Mouse (Mus musculus): ENCODE measurements around the gene Padi2.
A peak's percentile ranks its signal among the peaks of the same experiment; 100 is the strongest.

Gene Padi2

DNA sequence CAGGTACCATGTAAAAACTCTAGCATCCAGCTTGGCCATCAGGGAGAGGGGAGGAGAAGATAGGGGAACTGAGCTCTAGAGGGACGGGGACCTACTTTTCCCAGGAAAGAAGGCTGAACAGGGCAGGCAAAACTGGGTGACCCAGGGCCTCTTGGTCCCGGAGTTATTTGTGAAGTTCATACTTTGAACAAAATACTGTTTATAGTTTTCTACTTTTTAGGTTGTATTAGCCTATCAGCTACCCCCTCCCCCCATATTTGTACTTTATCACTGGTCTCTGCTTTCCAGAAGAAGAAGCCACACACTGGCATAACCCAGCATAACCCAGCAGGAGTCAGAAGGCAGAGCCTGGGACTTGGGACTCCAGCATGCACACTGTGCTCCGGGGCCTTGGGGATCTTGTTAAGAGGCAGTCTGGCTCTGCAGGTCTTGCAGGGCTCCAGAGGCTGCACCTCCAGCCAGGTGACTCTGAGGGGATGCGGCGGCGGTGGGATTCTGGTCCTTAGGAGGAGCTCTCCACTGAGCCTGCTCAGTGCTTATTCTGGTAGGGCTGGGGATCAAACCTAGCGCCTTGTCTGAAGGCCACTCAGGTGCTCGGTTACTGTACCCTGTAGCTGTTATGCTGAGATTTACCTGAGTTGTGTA is 25.0 kb upstream of the Padi2 start:
- DNase-seq (ENCODE audit: low read depth, low spot score) = no peak

GRCm38 (mm10) chr4:140881771-140882170 is 24.4 kb upstream of the Padi2 start:
- no peak for DNase-seq (ENCODE audit: low read depth, low spot score)

DNA sequence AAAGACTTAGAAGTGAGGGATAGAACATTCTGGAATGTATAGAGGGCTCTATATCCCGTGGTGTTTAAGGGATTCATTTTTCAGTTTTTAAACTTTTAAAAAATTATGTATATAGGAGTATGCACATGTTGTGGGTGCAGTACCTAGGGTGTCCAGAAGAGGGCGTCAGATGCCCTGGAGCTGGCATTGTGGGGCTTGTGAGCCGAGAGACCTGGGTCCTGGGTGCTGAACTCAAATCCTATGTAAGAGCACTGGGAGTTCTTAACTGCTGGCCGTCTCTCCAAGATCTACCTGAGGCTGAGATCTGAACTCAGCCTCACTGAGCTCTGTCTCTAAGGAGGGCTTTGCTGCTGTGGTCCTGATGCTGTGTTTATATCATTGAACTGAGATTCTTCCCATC is 23.8 kb upstream of the Padi2 start:
- no peak for DNase-seq (ENCODE audit: low read depth, low spot score)

DNA sequence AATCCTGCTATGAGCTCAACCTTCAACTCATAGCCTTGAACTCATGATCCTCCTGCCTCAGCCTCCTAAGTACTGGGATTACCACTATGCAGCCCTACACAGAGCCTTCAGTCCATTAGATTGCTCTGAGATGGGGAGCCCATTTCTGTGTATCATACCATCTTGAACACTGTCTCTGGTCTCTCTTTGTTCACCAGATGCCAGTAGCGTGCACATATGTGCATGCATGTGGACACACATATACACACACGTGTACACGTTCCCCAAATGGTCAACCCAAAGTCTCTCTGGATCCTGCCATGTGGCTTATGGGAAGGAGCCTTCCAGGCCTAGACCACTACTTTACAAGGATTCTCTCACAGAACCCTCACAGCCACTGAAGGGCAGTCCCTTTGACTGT is 23.2 kb upstream of the Padi2 start:
- no peak for DNase-seq (ENCODE audit: low read depth, low spot score)

DNA sequence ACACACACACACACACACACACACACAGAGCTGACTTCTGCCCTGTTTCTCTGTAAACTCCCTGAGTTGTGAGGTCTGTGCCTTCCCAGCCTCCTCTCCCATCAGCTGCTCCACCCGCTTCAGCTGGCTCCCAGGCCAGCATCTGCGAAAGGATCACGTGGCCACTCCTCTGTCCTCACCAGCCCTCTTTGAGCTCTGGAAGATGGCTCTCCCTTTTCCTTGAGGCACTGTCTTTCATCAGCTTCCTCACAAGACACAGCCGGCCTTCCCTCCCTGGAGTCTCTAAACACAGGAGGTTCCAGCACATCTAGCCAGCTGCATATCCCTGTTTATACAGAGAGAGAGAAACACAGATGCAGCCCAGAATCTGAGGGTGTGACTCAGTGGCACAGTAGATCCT is 22.3 kb upstream of the Padi2 start:
- DNase-seq (ENCODE audit: low read depth, low spot score) = peak; percentile 23

DNA sequence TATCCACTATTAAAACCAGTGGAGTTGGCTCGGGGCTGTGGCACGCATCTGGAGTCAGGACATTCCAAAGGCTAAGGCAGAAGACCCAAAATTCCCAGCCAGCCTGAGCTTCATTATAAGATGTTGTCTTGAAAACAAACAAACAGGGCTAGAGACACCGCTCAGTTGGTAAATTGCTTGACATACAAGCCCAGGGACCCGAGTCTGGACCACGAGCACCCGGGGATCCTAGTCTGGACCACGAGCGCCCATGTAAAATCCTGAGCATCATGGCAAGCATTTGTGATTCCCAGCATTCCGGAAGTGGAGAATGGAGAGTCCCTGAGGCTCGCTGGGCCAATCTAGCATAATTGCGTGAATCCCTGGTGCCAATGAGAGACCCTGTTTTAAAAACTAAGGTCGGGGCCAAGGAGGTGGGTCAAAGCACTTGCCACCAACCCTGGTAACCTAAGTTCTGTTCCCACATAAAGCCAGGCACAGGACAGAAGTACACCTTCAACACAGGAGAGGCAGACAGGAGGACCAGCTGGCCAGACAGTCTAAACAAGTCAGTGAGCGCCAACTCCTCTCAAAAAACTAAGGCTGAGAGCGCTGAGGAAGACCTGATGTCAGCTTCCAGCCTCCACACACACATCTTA is 14.5 kb upstream of the Padi2 start:
- DNase-seq (ENCODE audit: low read depth, low spot score) = no peak

DNA sequence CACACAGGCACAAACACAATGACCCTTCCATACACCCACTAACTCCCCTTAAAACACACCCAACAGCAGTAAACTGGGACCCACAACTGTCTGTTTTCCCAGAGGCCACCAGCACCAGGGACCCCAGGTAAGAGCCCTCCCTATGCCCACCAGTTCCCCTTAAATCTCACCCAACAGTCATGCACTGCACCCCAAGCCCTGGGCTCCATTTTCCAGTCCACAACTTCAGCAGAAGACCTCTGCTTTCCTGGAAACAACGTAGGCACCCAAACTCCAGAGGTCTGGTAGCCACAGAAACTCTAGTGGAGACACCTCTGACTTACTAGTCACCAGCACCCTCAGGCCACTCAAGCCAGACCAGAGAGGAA is 14.0 kb upstream of the Padi2 start:
- DNase-seq (ENCODE audit: low read depth, low spot score) = no peak

GRCm38 (mm10) chr4:140904776-140905425 is 1.2 kb upstream of the Padi2 start:
- DNase-seq (ENCODE audit: low read depth, low spot score) = no peak

GRCm38 (mm10) chr4:140905426-140905871 is 695 bp upstream of the Padi2 start:
- no peak for DNase-seq (ENCODE audit: low read depth, low spot score)

- no peak for DNase-seq (ENCODE audit: low read depth, low spot score)
Observed at GRCm38 (mm10) chr4:140906827-140907280, 710 bp downstream of the Padi2 start.

- no peak for DNase-seq (ENCODE audit: low read depth, low spot score)
Observed at GRCm38 (mm10) chr4:140907306-140908024, 1.3 kb downstream of the Padi2 start.

DNA sequence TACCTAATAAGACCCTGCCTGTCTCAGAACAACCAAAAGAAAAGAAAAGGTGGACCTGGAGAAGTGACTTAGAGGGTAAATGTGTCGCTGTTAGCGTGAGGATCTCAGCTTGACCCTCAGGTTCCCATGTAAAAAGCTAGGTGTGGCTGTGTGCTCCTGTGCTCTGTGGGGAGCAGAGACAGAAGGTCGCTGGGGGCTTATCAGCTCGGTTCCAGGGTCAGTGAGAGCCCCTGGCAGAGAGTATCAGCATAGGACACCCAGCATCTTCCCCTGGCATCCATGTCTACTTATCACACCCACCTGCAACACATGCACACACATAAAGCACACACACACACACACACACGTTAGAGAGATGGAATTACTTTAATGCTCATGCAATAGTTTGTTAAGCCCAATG is 2.5 kb downstream of the Padi2 start:
- DNase-seq (ENCODE audit: low read depth, low spot score) = no peak

- no peak for DNase-seq (ENCODE audit: low read depth, low spot score)
Observed at GRCm38 (mm10) chr4:140909536-140909935, 3.4 kb downstream of the Padi2 start.

- no peak for DNase-seq (ENCODE audit: low read depth, low spot score)
Observed at GRCm38 (mm10) chr4:140910661-140911310, 4.6 kb downstream of the Padi2 start.

GRCm38 (mm10) chr4:140911416-140911815 is 5.3 kb downstream of the Padi2 start:
- DNase-seq (ENCODE audit: low read depth, low spot score) = no peak

DNA sequence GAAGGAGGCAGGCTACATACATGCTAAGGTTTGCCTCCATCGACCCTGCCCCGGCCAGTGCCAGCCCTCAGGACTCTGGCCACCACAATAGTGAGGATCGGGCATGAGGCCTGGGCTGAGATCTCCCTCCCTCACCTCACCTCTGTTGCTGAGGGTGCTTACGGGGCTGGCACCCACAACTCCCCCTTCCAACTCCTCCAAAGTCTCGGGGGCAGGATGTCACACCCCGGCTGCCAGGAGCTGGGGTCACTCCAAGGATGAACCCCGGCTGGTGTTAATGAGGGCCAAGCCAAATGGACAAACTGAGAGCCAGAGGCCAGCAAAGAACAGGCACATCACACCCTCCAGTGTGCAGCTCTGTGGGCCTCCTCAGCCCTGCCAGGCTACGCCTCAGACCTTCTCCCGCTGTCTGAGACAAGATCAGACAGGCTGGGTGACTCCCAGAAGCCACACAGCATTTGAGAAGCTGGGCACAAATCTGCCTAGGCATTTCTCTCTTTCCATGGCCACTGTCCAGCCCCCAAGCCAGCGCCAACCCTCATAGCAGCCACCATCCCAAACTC is 6.2 kb downstream of the Padi2 start:
- no peak for DNase-seq (ENCODE audit: low read depth, low spot score)

- DNase-seq (ENCODE audit: low read depth, low spot score) = no peak
Observed at GRCm38 (mm10) chr4:140913565-140913964, 7.4 kb downstream of the Padi2 start.

DNA sequence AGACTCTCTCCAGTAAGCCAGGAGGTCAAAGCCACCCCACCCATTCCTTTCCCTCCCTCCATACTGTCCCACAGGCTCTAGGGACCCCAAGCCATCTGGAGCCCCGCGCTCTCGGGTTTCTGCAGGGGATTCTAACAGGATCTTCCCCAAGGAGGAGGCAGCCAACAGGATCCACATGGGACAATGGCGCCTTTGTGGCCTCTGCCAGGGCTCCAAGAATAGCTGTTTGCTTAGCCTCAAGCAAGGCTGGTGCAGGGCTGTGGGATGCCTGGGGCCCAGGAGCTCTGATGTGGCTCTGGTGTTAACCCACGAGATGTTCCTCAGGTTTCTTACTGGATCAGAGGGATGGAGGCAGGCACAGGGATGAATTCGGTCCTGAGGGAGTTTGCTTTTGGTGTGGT is 8.6 kb downstream of the Padi2 start:
- DNase-seq (ENCODE audit: low read depth, low spot score) = peak; percentile 14

- no peak for DNase-seq (ENCODE audit: low read depth, low spot score)
Observed at GRCm38 (mm10) chr4:140915235-140915634, 9.1 kb downstream of the Padi2 start.

GRCm38 (mm10) chr4:140916296-140916695 is 10.2 kb downstream of the Padi2 start:
- DNase-seq (ENCODE audit: low read depth, low spot score) = no peak

- no peak for DNase-seq (ENCODE audit: low read depth, low spot score)
Observed at GRCm38 (mm10) chr4:140917451-140917850, 11.3 kb downstream of the Padi2 start.
